Mouse (Mus musculus) forebrain, embryonic 14.5 days (tissue): ENCODE results near the gene Atl3. TPM values are rescaled to one million over a fixed set of nuclear protein-coding genes. Genes with fewer than 3 reads are reported as not detected.
A peak's percentile ranks its signal among the peaks of the same experiment; 100 is the strongest.

Experiments used
- ATAC-seq: fragments of 200-750 bp; cut with Nextera tagmentation; 2 replicates; pipeline ENCODE4 v1.8.0; 2017; ENCODE audit warnings: mild to moderate bottlenecking, moderate library complexity
- DNase-seq: peaks from one replicate; pipeline ENCODE4 v3.0.0-alpha.2; 2015; ENCODE audit warnings: low spot score
- H3K27ac ChIP-seq: fragments of 300-500 bp; sonication (generic); 2 replicates; pipeline ENCODE4 v1.5.1; 2014; ENCODE audit warnings: low read depth, mild to moderate bottlenecking, control low read depth, low read length, moderate library complexity
- H3K27me3 ChIP-seq: fragments of 300-500 bp; sonication (generic); replicated peaks from 2 replicates; pipeline ENCODE4 v1.6.1; 2014; ENCODE audit warnings: low read length, control low read depth, mixed read lengths; ENCODE audit not compliant: control insufficient read depth, insufficient read depth
- H3K36me3 ChIP-seq: fragments of 300-500 bp; sonication (generic); 2 replicates; pipeline ENCODE4 v1.6.1; 2014; ENCODE audit warnings: low read length, control low read depth; ENCODE audit not compliant: control insufficient read depth, insufficient read depth
- H3K4me1 ChIP-seq: fragments of 300-500 bp; sonication (generic); 2 replicates; pipeline ENCODE4 v1.6.1; 2014; ENCODE audit warnings: antibody characterized with exemption, low read length, control low read depth; ENCODE audit not compliant: control insufficient read depth, insufficient read depth
- H3K4me2 ChIP-seq: fragments of 300-500 bp; sonication (generic); 2 replicates; pipeline ENCODE4 v1.6.1; 2014; ENCODE audit warnings: mild to moderate bottlenecking, control low read depth, low read length
- H3K4me3 ChIP-seq: fragments of 300-500 bp; sonication (generic); 2 replicates; pipeline ENCODE4 v1.5.1; 2014; ENCODE audit warnings: low read depth, low read length, control low read depth
- H3K9ac ChIP-seq: fragments of 300-500 bp; sonication (generic); 2 replicates; pipeline ENCODE4 v1.6.1; 2014; ENCODE audit warnings: mild to moderate bottlenecking, low read length, control low read depth, moderate library complexity
- H3K9me3 ChIP-seq: fragments of 300-500 bp; sonication (generic); replicated peaks from 2 replicates; pipeline ENCODE4 v1.6.1; 2016; ENCODE audit warnings: low read length, control low read depth, mixed read lengths; ENCODE audit not compliant: control insufficient read depth
- WGBS: fragments of 180-500 bp; shearing (Covaris S2); extraction: QIAGEN DNeasy Blood & Tissue Kit; methylation state at CpG from one replicate; pipeline ENCODE4 v1.1.7; 2014; 5-methylcytosine and 5-hydroxymethylcytosine counted together
- polyA plus RNA-seq: library from polyadenylated mRNA; unstranded; fragments of >200 nt; fragmentation: Nextera tagmentation; extraction: Ambion mirVana; gene quantifications from 2 replicates; pipeline ENCODE4 v1.2.1, GENCODE M21; 2014

Gene Atl3
- polyA plus RNA-seq, 1 experiment from 2014 or later: 5.9 TPM

GRCm38 (mm10) chr19:7551550-7552300 is 57.9 kb downstream of the Atl3 start:
- no peak for DNase-seq
- Histone ChIP-seq H3K27ac (no peak overlapping the region), H3K9ac (no peak overlapping the region), H3K27me3 (no peaks in the 10 kb centered on the region), H3K4me3 (no peak overlapping the region), H3K4me2 (no peak overlapping the region), H3K9me3 (no peaks in the 10 kb centered on the region), H3K4me1 (no peaks in the 10 kb centered on the region), H3K36me3 (no peaks in the 10 kb centered on the region)
- 71% methylated on average over 4 of the region's 4 CpGs for WGBS
- no peak for ATAC-seq

GRCm38 (mm10) chr19:7552301-7552673 is 58.4 kb downstream of the Atl3 start:
- 90% methylated on average over 2 of the region's 2 CpGs for WGBS
- Histone ChIP-seq H3K27ac (no peak overlapping the region), H3K27me3 (no peaks in the 10 kb centered on the region), H3K4me2 (no peak overlapping the region), H3K4me3 (no peak overlapping the region), H3K4me1 (peaks cover 2% of the 10 kb centered on the region), H3K36me3 (no peaks in the 10 kb centered on the region), H3K9me3 (no peaks in the 10 kb centered on the region), H3K9ac (no peak overlapping the region)
- ATAC-seq (no peak), DNase-seq (no peak)

GRCm38 (mm10) chr19:7553441-7553840 is 59.6 kb downstream of the Atl3 start:
- H3K9ac ChIP-seq: no peak overlapping the region
- DNase-seq (no peak), ATAC-seq (no peak)
- no peak overlapping the region for H3K4me3 ChIP-seq
- H3K27me3 ChIP-seq: no peaks in the 10 kb centered on the region
- H3K4me1 ChIP-seq: peaks cover 10% of the 10 kb centered on the region
- H3K4me2 ChIP-seq: no peak overlapping the region
- H3K9me3 ChIP-seq: no peaks in the 10 kb centered on the region
- H3K36me3 ChIP-seq: no peaks in the 10 kb centered on the region
- H3K27ac ChIP-seq: no peak overlapping the region

- Histone ChIP-seq H3K27ac (no peak overlapping the region), H3K9me3 (no peaks in the 10 kb centered on the region), H3K36me3 (no peaks in the 10 kb centered on the region), H3K9ac (no peak overlapping the region), H3K4me2 (no peak overlapping the region), H3K27me3 (no peaks in the 10 kb centered on the region), H3K4me3 (no peak overlapping the region), H3K4me1 (peaks cover 10% of the 10 kb centered on the region)
- DNase-seq (no peak), ATAC-seq (no peak)
- WGBS: 75% methylated on average over 4 of the region's 4 CpGs
These were observed 61.0 kb downstream of the Atl3 start for GRCm38 (mm10) chr19:7554881-7555280.

- WGBS: 100% methylated on average over 1 of the region's 1 CpGs
- no peak overlapping the region for H3K27ac ChIP-seq
- no peak overlapping the region for H3K4me3 ChIP-seq
- ATAC-seq: no peak
- no peak overlapping the region for H3K9ac ChIP-seq
- H3K4me1 ChIP-seq: peaks cover 10% of the 10 kb centered on the region
- H3K4me2 ChIP-seq: no peak overlapping the region
- H3K9me3 ChIP-seq: no peaks in the 10 kb centered on the region
- H3K36me3 ChIP-seq: no peaks in the 10 kb centered on the region
- DNase-seq: no peak
- no peaks in the 10 kb centered on the region for H3K27me3 ChIP-seq
These were observed 62.8 kb downstream of the Atl3 start for GRCm38 (mm10) chr19:7556641-7557040.

GRCm38 (mm10) chr19:7557328-7557822 is 63.5 kb downstream of the Atl3 start, which contains the start of gene Pla2g16:
Pla2g16 (plus strand) TSS chr19:7557459.
- H3K27me3 ChIP-seq: no peaks in the 10 kb centered on the region
- WGBS: 1% methylated on average over 27 of the region's 27 CpGs

GRCm38 (mm10) chr19:7557844-7558243 is 64.0 kb downstream of the Atl3 start:
- 1% methylated on average over 4 of the region's 4 CpGs for WGBS
- Histone ChIP-seq H3K36me3 (no peaks in the 10 kb centered on the region), H3K4me3 (peak overlapping the region; percentile 29), H3K9me3 (no peaks in the 10 kb centered on the region), H3K27me3 (no peaks in the 10 kb centered on the region), H3K27ac (no peak overlapping the region), H3K4me2 (peak overlapping the region; percentile 62), H3K9ac (peak overlapping the region; percentile 55), H3K4me1 (peaks cover 10% of the 10 kb centered on the region)
- ATAC-seq (no peak), DNase-seq (no peak)

More at GRCm38 (mm10) chr19:7557328-7557822, 63.5 kb downstream of the Atl3 start, which contains the start of gene Pla2g16:
- Histone ChIP-seq H3K9ac (peak within 1 kb of the TSS; percentile 55), H3K4me3 (peak within 1 kb of the TSS; percentile 29), H3K4me1 (peaks cover 10% of the 10 kb centered on the region), H3K36me3 (no peaks in the 10 kb centered on the region), H3K4me2 (peak within 1 kb of the TSS; percentile 62), H3K27ac (no peak within 1 kb of the TSS), H3K9me3 (no peaks in the 10 kb centered on the region)
- ATAC-seq (peak; percentile 85), DNase-seq (peak; percentile 65)

- 83% methylated on average over 4 of the region's 4 CpGs for WGBS
- no peak for DNase-seq
- Histone ChIP-seq H3K9me3 (no peaks in the 10 kb centered on the region), H3K9ac (no peak overlapping the region), H3K27me3 (no peaks in the 10 kb centered on the region), H3K27ac (no peak overlapping the region), H3K4me3 (no peak overlapping the region), H3K4me2 (peak overlapping the region; percentile 62), H3K4me1 (peaks cover 10% of the 10 kb centered on the region), H3K36me3 (no peaks in the 10 kb centered on the region)
- no peak for ATAC-seq
These were observed 64.8 kb downstream of the Atl3 start for GRCm38 (mm10) chr19:7558675-7559074.

GRCm38 (mm10) chr19:7559986-7560385 is 66.1 kb downstream of the Atl3 start:
- ATAC-seq (no peak), DNase-seq (no peak)
- Histone ChIP-seq H3K9ac (no peak overlapping the region), H3K36me3 (no peaks in the 10 kb centered on the region), H3K27me3 (no peaks in the 10 kb centered on the region), H3K4me1 (peaks cover 10% of the 10 kb centered on the region), H3K4me3 (no peak overlapping the region), H3K4me2 (no peak overlapping the region), H3K9me3 (no peaks in the 10 kb centered on the region), H3K27ac (no peak overlapping the region)
- 89% methylated on average over 4 of the region's 4 CpGs for WGBS
